Mouse (Mus musculus) heart, postnatal 0 days (tissue): Measurements from ENCODE around the gene Grip2. TPM values are rescaled to one million over a fixed set of nuclear protein-coding genes. Genes with fewer than 3 reads are reported as not detected.

Experiments
- ATAC-seq: fragments of 200-750 bp; cut with Nextera tagmentation; 2 replicates; pipeline ENCODE4 v1.8.0; 2017; ENCODE audit warnings: low read depth, moderate number of reproducible peaks, moderate library complexity; ENCODE audit not compliant: insufficient read depth
- DNase-seq: peaks from one replicate; pipeline ENCODE4 v3.0.0-alpha.2; 2016; ENCODE audit warnings: low spot score
- H3K27ac ChIP-seq: fragments of 300-500 bp; sonication (generic); 2 replicates; pipeline ENCODE4 v1.5.1; 2014; ENCODE audit warnings: low read depth, mild to moderate bottlenecking
- H3K27me3 ChIP-seq: fragments of 300-500 bp; sonication (generic); 2 replicates; pipeline ENCODE4 v1.6.1; 2014; ENCODE audit warnings: low read length, mixed read lengths; ENCODE audit not compliant: control insufficient read depth, insufficient read depth
- H3K36me3 ChIP-seq: fragments of 300-500 bp; sonication (generic); replicated peaks from 2 replicates; pipeline ENCODE4 v1.6.1; 2014; ENCODE audit warnings: low read length, mixed read lengths; ENCODE audit not compliant: control insufficient read depth, insufficient read depth
- H3K4me1 ChIP-seq: fragments of 300-500 bp; sonication (generic); 2 replicates; pipeline ENCODE4 v1.6.1; 2014; ENCODE audit warnings: antibody characterized with exemption; ENCODE audit not compliant: control insufficient read depth, insufficient read depth
- H3K4me2 ChIP-seq: fragments of 300-500 bp; sonication (generic); 2 replicates; pipeline ENCODE4 v1.6.1; 2014; ENCODE audit warnings: low read depth, mild to moderate bottlenecking, low read length, moderate library complexity
- H3K4me3 ChIP-seq: fragments of 300-500 bp; sonication (generic); 2 replicates; pipeline ENCODE4 v1.5.1; 2014; ENCODE audit warnings: low read depth, low read length
- H3K9ac ChIP-seq: fragments of 300-500 bp; sonication (generic); replicated peaks from 2 replicates; pipeline ENCODE4 v1.6.1; 2014; ENCODE audit warnings: low read depth, low read length, mixed read lengths
- H3K9me3 ChIP-seq: fragments of 300-500 bp; sonication (generic); replicated peaks from 2 replicates; pipeline ENCODE4 v1.6.1; 2016; ENCODE audit warnings: low read length; ENCODE audit not compliant: control insufficient read depth
- CTCF ChIP-seq: IDR thresholded peaks from 2 replicates; pipeline ENCODE4 v1.5.1; 2016; ENCODE audit warnings: antibody characterized with exemption, control low read depth, low read depth
- EP300 ChIP-seq: IDR thresholded peaks from 2 replicates; pipeline ENCODE4 v1.6.1; 2016; ENCODE audit warnings: antibody characterized with exemption, low read depth
- WGBS: fragments of 180-500 bp; shearing (Covaris S2); extraction: QIAGEN DNeasy Blood & Tissue Kit; methylation state at CpG from one replicate; pipeline ENCODE4 v1.1.7; 2014; 5-methylcytosine and 5-hydroxymethylcytosine counted together
- polyA plus RNA-seq: library from polyadenylated mRNA; unstranded; fragments of >200 nt; fragmentation: Nextera tagmentation; extraction: Ambion mirVana; gene quantifications from 2 replicates; pipeline ENCODE4 v1.2.1, GENCODE M21; 2015
- total RNA-seq: library from RNA; depleted of rRNA; stranded (reverse); fragments of >200 nt; gene quantifications from 2 replicates; pipeline ENCODE4 v1.2.3, GENCODE M21; 2014; ENCODE audit warnings: low replicate concordance

Grip2 gene
- total and polyA plus RNA-seq, 2 experiments from 2014 or later: 7.6 to 14.7 TPM

GRCm38 (mm10) chr6:91832863-91833440, 5.9 kb upstream of the Grip2 start:
- H3K9me3 ChIP-seq: no peaks in the 10 kb centered on the region
- DNase-seq (no peak), ATAC-seq (no peak)
- no peaks in the 10 kb centered on the region for H3K4me1 ChIP-seq
- H3K36me3 ChIP-seq: no peaks in the 10 kb centered on the region
- no peak for TF ChIP-seq CTCF
- no peak for TF ChIP-seq EP300
- 62% methylated on average over 3 of the region's 3 CpGs for WGBS
- H3K27me3 ChIP-seq: peaks cover 13% of the 10 kb centered on the region; the same call in 1 of the 2 replicates
- no peak overlapping the region for H3K9ac ChIP-seq
- no peak overlapping the region for H3K4me3 ChIP-seq
- no peak overlapping the region for H3K27ac ChIP-seq
- H3K4me2 ChIP-seq: no peak overlapping the region

DNA sequence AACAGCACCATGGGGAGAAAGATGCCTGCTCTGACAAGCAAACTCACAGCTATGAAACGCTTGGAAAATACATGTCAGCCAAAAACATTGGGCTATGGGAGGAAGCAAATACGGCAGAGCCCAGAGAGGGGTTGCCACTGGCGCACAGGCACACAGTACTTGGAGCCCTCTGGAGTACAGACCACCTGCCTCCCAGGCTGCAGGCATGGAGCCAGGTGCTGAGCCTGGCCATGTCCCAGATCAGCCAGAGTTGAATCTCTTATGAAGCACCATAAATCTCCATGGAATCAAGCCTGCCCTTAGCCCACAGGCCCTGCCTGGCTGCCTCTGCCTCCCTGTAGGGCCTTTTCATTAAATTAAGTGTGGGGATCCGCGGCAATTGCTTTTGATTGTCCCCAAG, 876 bp upstream of the Grip2 start:
- TF ChIP-seq CTCF: no peak
- no peak for TF ChIP-seq EP300
- H3K9me3 ChIP-seq: no peaks in the 10 kb centered on the region
- no peak for DNase-seq
- 88% methylated on average over 5 of the region's 5 CpGs for WGBS
- H3K4me3 ChIP-seq: no peak overlapping the region
- no peaks in the 10 kb centered on the region for H3K36me3 ChIP-seq
- no peaks in the 10 kb centered on the region for H3K4me1 ChIP-seq
- ATAC-seq: no peak
- H3K9ac ChIP-seq: no peak overlapping the region
- no peak overlapping the region for H3K4me2 ChIP-seq
- H3K27me3 ChIP-seq: no peaks in the 10 kb centered on the region
- no peak overlapping the region for H3K27ac ChIP-seq

DNA sequence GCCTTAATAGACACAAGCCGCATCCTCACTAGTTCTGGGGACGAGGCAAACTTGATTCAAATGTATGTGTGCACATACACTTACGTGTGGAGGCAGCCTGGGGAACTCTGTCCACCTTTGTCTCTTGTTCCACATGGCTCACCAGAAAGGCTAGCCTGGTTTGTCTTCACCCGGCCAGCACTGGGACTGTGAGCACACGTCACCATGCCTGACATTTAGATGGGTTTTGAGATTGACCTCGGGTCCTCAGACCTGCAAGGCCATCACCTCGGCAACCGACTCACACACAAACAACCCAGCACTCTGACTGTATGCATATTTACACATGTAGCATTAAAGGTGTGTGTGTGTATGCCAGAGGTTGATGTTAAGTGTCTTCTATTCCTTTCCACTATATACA, 8.8 kb downstream of the Grip2 start:
- WGBS: 64% methylated on average over 8 of the region's 8 CpGs

DNA sequence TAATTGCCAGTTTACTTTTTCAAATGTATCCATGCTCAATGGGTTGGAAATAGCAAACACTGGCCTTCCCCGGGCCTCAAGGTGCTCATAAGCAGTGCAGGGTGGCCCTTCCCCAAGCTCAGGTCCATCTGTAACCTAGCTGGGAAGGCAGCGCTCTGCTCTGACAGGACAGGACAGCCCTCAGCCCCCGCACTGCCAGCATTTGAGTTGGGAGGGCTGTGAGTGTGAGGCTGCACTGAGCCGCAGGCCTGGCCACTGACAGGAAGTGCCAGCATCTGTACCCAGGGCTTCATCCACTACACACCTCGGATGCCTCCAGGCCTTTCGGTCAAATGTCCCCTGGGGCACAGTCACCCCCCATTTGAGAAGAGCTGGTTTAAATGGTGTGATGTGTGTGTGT, 11.1 kb downstream of the Grip2 start:
- Histone ChIP-seq H3K4me3 (no peak overlapping the region), H3K4me2 (no peak overlapping the region), H3K27me3 (no peaks in the 10 kb centered on the region), H3K9me3 (no peaks in the 10 kb centered on the region), H3K27ac (no peak overlapping the region), H3K36me3 (no peaks in the 10 kb centered on the region), H3K9ac (no peak overlapping the region), H3K4me1 (no peaks in the 10 kb centered on the region)
- 74% methylated on average over 6 of the region's 6 CpGs for whole genome bisulfite sequencing
- ATAC-seq (no peak), DNase-seq (no peak)
- TF ChIP-seq CTCF: no peak
- no peak for TF ChIP-seq EP300

More for the DNA sequence above, 8.8 kb downstream of the Grip2 start:
- no peak overlapping the region for H3K4me2 ChIP-seq
- H3K27ac ChIP-seq: no peak overlapping the region
- 0 out of 2 replicates have a peak, but pooled peaks cover 3% of the 10 kb centered on the region for H3K9me3 ChIP-seq
- H3K4me1 ChIP-seq: no peaks in the 10 kb centered on the region
- DNase-seq: no peak
- H3K4me3 ChIP-seq: no peak overlapping the region
- H3K9ac ChIP-seq: no peak overlapping the region
- TF ChIP-seq EP300 (no peak), CTCF (no peak)
- no peaks in the 10 kb centered on the region for H3K36me3 ChIP-seq
- ATAC-seq: no peak
- H3K27me3 ChIP-seq: no peaks in the 10 kb centered on the region

GRCm38 (mm10) chr6:91813611-91814010, 13.4 kb downstream of the Grip2 start:
- WGBS: 85% methylated on average over 3 of the region's 3 CpGs
- no peak for DNase-seq
- Histone ChIP-seq H3K4me2 (no peak overlapping the region), H3K36me3 (no peaks in the 10 kb centered on the region), H3K27me3 (0 out of 2 replicates have a peak, but pooled peaks cover 13% of the 10 kb centered on the region), H3K4me3 (no peak overlapping the region), H3K9me3 (no peaks in the 10 kb centered on the region), H3K9ac (no peak overlapping the region), H3K4me1 (no peaks in the 10 kb centered on the region), H3K27ac (no peak overlapping the region)
- TF ChIP-seq EP300 (no peak), CTCF (no peak)
- ATAC-seq: no peak

DNA sequence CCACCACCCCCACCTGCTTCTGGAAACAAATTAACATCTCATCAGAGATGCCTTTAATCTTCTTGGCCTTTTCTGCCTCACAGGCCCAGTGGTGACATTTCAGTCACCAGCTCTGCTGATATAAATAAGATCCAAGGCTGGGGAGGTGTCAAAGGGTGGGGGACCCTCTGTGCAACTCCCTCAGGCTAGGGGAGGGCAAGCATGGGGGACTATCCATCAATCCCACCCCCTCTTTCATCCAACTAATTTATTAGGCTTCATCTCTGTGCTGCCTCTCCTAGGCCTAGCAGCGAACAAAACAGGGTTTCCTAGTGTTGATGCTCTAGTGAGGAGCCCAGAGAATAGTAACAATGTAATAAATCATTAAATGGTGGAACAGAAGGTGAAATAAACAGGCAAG, 17.0 kb downstream of the Grip2 start:
- no peak overlapping the region for H3K27ac ChIP-seq
- no peaks in the 10 kb centered on the region for H3K36me3 ChIP-seq
- TF ChIP-seq CTCF (no peak), EP300 (no peak)
- no peak overlapping the region for H3K4me2 ChIP-seq
- no peak for DNase-seq
- no peak overlapping the region for H3K9ac ChIP-seq
- H3K4me3 ChIP-seq: no peak overlapping the region
- 0 out of 2 replicates have a peak, but pooled peaks cover 13% of the 10 kb centered on the region for H3K27me3 ChIP-seq
- 57% methylated on average over 1 of the region's 1 CpGs for WGBS
- no peaks in the 10 kb centered on the region for H3K9me3 ChIP-seq
- no peak for ATAC-seq
- peaks cover 12% of the 10 kb centered on the region for H3K4me1 ChIP-seq
